Mouse (Mus musculus) neutrophil, adult 65 days (primary cell): Measurements from ENCODE around the gene Sbp. TPM values are rescaled to one million over a fixed set of nuclear protein-coding genes. Genes with fewer than 3 reads are reported as not detected.

ENCODE experiments used
- total RNA-seq: library from RNA; stranded (reverse); gene quantifications from 2 replicates; pipeline ENCODE4 v1.2.4, GENCODE M21; 2023

Gene Sbp
- not detected in 2 replicates for total RNA-seq

GRCm38 (mm10) chr17:23941372-23941771 is at the start of gene Sbp:
Gene Sbp (plus strand): TSS chr17:23941672.

GRCm38 (mm10) chr17:23917158-23917557 is 24.3 kb upstream of the Sbp start, which contains the start of gene Dcpp3:
Gene Dcpp3 (plus strand): TSS chr17:23917458.

GRCm38 (mm10) chr17:23955174-23955573 is 13.7 kb downstream of the Sbp start, which contains the start of gene Sbpl:
Gene Sbpl (minus strand): TSS chr17:23955274.

GRCm38 (mm10) chr17:23980297-23980909 is 38.9 kb downstream of the Sbp start, which contains the start of gene Prss30:
Gene Prss30 (minus strand): TSS chr17:23980566.

Other genes starting within 250 kb of the Sbp start
- gene 1520401A03Rik, start 218.9 kb upstream of the Sbp start, total RNA-seq: 0.28 TPM in 1 of 2 replicates, not detected in the other
- 39.1 and 51.5 TPM in 2 replicates for gene Pkmyt1, start 215.3 kb upstream of the Sbp start, total RNA-seq
- gene Paqr4, start 200.8 kb upstream of the Sbp start, total RNA-seq: 2.1 and 2.5 TPM in 2 replicates
- gene Kremen2, start 195.8 kb upstream of the Sbp start, total RNA-seq: not detected in 2 replicates
- gene Flywch1, start 170.1 kb upstream of the Sbp start, total RNA-seq: 6.7 and 7.9 TPM in 2 replicates
- gene Flywch2, start 155.6 kb upstream of the Sbp start, total RNA-seq: not detected in 2 replicates
- gene Srrm2, start 151.1 kb upstream of the Sbp start, total RNA-seq: 630 and 877 TPM in 2 replicates
- gene Elob, start 112.5 kb upstream of the Sbp start, total RNA-seq: 121 and 182 TPM in 2 replicates
- gene Prss33, start 105.6 kb upstream of the Sbp start, total RNA-seq: not detected in 2 replicates
- not detected in 2 replicates for gene Prss32, start 97.8 kb upstream of the Sbp start, total RNA-seq
- gene Prss41, start 97.5 kb upstream of the Sbp start, total RNA-seq: not detected in 2 replicates
- not detected in 2 replicates for gene Prss21, start 73.6 kb upstream of the Sbp start, total RNA-seq
- not detected in 2 replicates for gene Dcpp1, start 60.8 kb upstream of the Sbp start, total RNA-seq
- not detected in 2 replicates for gene Dcpp2, start 60.8 kb upstream of the Sbp start, total RNA-seq
- not detected in 2 replicates for gene Dcpp3, start 24.2 kb upstream of the Sbp start, total RNA-seq
- not detected in 2 replicates for gene Sbpl, start 13.6 kb downstream of the Sbp start, total RNA-seq
- gene Prss30, start 38.9 kb downstream of the Sbp start, total RNA-seq: not detected in 2 replicates
- gene Prss22, start 56.4 kb downstream of the Sbp start, total RNA-seq: not detected in 2 replicates
- not detected in 2 replicates for gene Prss27, start 96.5 kb downstream of the Sbp start, total RNA-seq
- 13.0 and 13.8 TPM in 2 replicates for gene Kctd5, start 131.8 kb downstream of the Sbp start, total RNA-seq
- 41.2 and 57.5 TPM in 2 replicates for gene Pdpk1, start 209.3 kb downstream of the Sbp start, total RNA-seq
- 64.2 and 79.3 TPM in 2 replicates for gene Amdhd2, start 222.1 kb downstream of the Sbp start, total RNA-seq
- gene Atp6v0c, start 228.0 kb downstream of the Sbp start, total RNA-seq: 421 and 428 TPM in 2 replicates